Mouse (Mus musculus): ENCODE measurements around the gene Lypd8. TPM values are rescaled to one million over a fixed set of nuclear protein-coding genes. Genes with fewer than 3 reads are reported as not detected.

Lypd8 gene
- polyA plus RNA-seq (2015; fragmentation: Nextera tagmentation; extraction: Ambion mirVana): not detected in 2 replicates

DNA sequence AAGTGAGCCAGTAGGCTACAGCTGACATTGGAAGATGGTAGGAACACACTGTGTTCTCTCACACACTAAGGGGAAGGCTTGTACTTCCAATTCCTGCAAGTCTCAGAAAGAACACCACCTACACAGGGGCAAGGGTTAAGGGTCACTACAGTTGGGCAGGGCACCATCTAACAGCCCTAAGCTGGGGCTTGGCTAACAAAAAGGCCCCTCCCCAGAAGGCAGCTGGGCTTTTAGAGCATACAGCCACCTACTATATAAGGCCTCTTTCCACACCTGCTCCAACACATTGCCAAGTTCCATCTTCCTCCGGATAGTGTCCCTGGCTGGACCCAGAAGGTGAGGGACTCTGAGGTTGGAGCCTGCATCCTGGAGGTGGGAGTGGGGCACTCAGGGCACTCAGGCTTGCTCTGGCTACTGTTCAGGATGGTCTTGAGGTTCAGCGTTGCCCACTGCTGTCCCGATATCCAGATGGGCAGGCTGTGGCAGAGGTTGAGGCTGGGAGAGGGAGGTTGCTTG is at the start of gene Lypd8:
Gene Lypd8 (plus strand): TSS at position 281 of the 516 bp plus-strand sequence.
- 89% methylated on average over 3 of the region's 3 CpGs for WGBS
- TF ChIP-seq CTCF (IDR thresholded peaks at IDR 0.05) (no peak), EP300 (IDR thresholded peaks at IDR 0.05) (no peak)
- no peaks in the 10 kb centered on the region for H3K27me3 ChIP-seq (replicated peaks; ENCODE audit: insufficient read depth, low read length)

DNA sequence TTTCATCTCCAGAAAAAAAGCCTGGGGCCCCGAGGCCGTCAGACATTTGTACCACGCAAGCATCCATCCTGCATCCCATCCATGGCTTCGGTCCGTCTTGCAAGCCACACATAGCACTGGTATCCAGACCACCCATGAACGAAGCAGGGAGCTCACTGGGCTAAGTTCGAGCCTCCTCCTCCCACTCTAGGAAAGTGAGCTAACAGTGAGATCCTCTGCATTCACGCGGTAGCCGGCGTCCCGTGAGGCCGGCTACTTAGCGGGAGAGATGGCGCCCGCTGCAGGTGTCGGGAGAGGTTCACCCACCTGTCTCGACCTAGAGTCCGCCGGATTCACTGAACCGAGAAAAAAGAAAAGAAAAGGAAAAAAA is 49.0 kb upstream of the Lypd8 start:
- DNase-seq (ENCODE audit: low spot score): no peak
- H3K4me3 ChIP-seq (ENCODE audit: low read depth, low read length): peak overlapping the region; percentile 79
- H3K27ac ChIP-seq (ENCODE audit: low read length): peak overlapping the region; percentile 85
- under 1% methylated on average over 21 of the region's 21 CpGs for WGBS
- no peaks in the 10 kb centered on the region for H3K27me3 ChIP-seq (replicated peaks; ENCODE audit: insufficient read depth, low read length)
- H3K4me1 ChIP-seq (ENCODE audit: insufficient read depth, low read depth, low read length): peaks cover 6% of the 10 kb centered on the region; the same call in 1 of the 2 replicates
- peak overlapping the region; percentile 66 for H3K4me2 ChIP-seq (replicated peaks; ENCODE audit: low read depth, low read length)
- H3K9ac ChIP-seq (replicated peaks; ENCODE audit: low read depth): peak overlapping the region; percentile 83
- TF ChIP-seq CTCF (IDR thresholded peaks at IDR 0.05): peak; percentile 26
- no peak for TF ChIP-seq EP300 (IDR thresholded peaks at IDR 0.05)
- H3K36me3 ChIP-seq (ENCODE audit: insufficient read depth, low read length): 0 out of 2 replicates have a peak, but pooled peaks cover 4% of the 10 kb centered on the region
- ATAC-seq: peak; percentile 10
- no peaks in the 10 kb centered on the region for H3K9me3 ChIP-seq (ENCODE audit: low read length)

More for the DNA sequence above, at the start of gene Lypd8:
- Histone ChIP-seq H3K4me2 (replicated peaks; ENCODE audit: low read depth, low read length) (no peak within 1 kb of the TSS), H3K27ac (ENCODE audit: low read length) (no peak within 1 kb of the TSS), H3K36me3 (ENCODE audit: insufficient read depth, low read length) (no peaks in the 10 kb centered on the region), H3K9ac (replicated peaks; ENCODE audit: low read depth) (no peak within 1 kb of the TSS), H3K9me3 (ENCODE audit: low read length) (no peaks in the 10 kb centered on the region), H3K4me3 (ENCODE audit: low read depth, low read length) (no peak within 1 kb of the TSS), H3K4me1 (ENCODE audit: insufficient read depth, low read depth, low read length) (no peaks in the 10 kb centered on the region)
- DNase-seq (ENCODE audit: low spot score) (no peak), ATAC-seq (no peak)

DNA sequence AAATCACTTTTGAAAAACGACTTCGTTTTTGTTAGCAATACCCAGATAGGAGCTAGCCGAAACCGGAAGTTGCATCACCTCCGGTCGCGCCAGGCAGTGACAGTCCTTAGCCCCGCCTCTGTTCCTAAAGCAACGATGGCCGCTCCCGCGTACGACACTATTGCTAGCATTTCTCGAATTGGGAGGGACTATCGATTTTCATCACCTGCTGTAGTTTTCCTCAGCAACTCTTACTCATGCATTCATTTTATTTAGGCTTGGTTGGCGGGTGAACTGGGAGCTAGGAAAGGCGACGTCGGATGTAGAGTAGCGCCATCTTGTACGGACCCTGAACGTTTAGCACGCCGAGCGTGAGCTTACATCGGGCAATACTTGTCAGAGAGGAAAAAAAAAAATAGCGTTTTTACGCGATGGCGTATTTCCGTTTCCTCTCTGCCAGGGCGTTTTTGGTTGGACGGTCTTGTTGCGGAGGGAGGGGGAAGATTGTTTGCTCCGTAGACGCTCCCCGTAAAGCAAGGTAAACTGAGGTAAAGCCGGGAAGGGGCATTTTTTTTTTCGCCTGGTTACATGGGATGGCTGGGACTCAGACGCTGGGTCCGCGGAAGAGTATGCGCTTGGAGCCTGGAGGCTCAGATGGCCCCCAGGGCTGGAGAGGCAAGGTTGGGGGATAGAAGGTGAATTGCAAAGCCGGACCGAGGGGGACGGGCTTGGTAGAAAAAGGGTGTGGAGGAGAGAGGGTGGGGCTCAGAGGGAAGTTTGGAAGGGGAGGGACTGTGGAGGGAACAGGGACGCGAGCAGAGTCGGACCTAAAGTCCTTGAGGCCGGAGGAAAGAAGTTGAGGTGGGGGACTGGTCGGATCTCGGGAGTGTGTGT is 48.3 kb upstream of the Lypd8 start, which contains the start of the genes Zfp672 and Sh3bp5l:
Gene Zfp672 (minus strand): TSS at position 64 of the 873 bp plus-strand sequence.
Gene Sh3bp5l (plus strand): TSS at position 449 of the 873 bp plus-strand sequence.
- Histone ChIP-seq H3K27ac (ENCODE audit: low read length) (peak within 1 kb of the TSS; percentile 85), H3K9ac (replicated peaks; ENCODE audit: low read depth) (peak within 1 kb of the TSS; percentile 83), H3K4me1 (ENCODE audit: insufficient read depth, low read depth, low read length) (peaks cover 6% of the 10 kb centered on the region; the same call in 1 of the 2 replicates), H3K4me3 (ENCODE audit: low read depth, low read length) (peak within 1 kb of the TSS; percentile 79), H3K9me3 (ENCODE audit: low read length) (no peaks in the 10 kb centered on the region), H3K36me3 (ENCODE audit: insufficient read depth, low read length) (0 out of 2 replicates have a peak, but pooled peaks cover 4% of the 10 kb centered on the region), H3K4me2 (replicated peaks; ENCODE audit: low read depth, low read length) (peak within 1 kb of the TSS; percentile 66), H3K27me3 (replicated peaks; ENCODE audit: insufficient read depth, low read length) (no peaks in the 10 kb centered on the region)
- ATAC-seq (peak; percentile 93), DNase-seq (ENCODE audit: low spot score) (peak; percentile 99)
- TF ChIP-seq EP300 (IDR thresholded peaks at IDR 0.05): no peak; the same call in none of the 2 replicates
- under 1% methylated on average over 52 of the region's 52 CpGs for WGBS

DNA sequence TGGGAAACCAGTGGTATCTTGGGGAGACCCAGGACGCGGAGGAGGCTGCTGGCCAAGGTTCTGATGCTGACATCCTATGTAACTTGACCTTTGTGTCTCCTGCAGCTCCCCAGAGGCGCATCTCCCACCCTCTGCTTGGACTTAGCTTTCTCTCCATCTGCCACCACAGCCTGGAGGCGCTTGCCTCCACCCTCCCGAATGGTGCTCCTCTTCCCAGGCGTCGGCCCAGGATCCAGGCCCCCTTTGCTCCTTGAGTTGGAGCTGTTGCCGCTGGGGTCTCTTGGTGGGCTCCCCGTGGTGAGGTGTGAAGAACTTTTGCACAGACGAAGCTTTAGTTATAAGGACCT is 47.7 kb upstream of the Lypd8 start:
- peak overlapping the region; percentile 79 for H3K4me3 ChIP-seq (ENCODE audit: low read depth, low read length)
- DNase-seq (ENCODE audit: low spot score): no peak
- TF ChIP-seq CTCF (IDR thresholded peaks at IDR 0.05): no peak
- TF ChIP-seq EP300 (IDR thresholded peaks at IDR 0.05): no peak
- 15% methylated on average over 10 of the region's 10 CpGs for WGBS
- H3K4me1 ChIP-seq (ENCODE audit: insufficient read depth, low read depth, low read length): peaks cover 6% of the 10 kb centered on the region; the same call in 1 of the 2 replicates
- no peaks in the 10 kb centered on the region for H3K27me3 ChIP-seq (replicated peaks; ENCODE audit: insufficient read depth, low read length)
- no peak for ATAC-seq
- H3K27ac ChIP-seq (ENCODE audit: low read length): peak overlapping the region; percentile 78
- H3K36me3 ChIP-seq (ENCODE audit: insufficient read depth, low read length): 0 out of 2 replicates have a peak, but pooled peaks cover 4% of the 10 kb centered on the region
- H3K9me3 ChIP-seq (ENCODE audit: low read length): no peaks in the 10 kb centered on the region
- peak overlapping the region; percentile 66 for H3K4me2 ChIP-seq (replicated peaks; ENCODE audit: low read depth, low read length)
- H3K9ac ChIP-seq (replicated peaks; ENCODE audit: low read depth): peak overlapping the region; percentile 78

DNA sequence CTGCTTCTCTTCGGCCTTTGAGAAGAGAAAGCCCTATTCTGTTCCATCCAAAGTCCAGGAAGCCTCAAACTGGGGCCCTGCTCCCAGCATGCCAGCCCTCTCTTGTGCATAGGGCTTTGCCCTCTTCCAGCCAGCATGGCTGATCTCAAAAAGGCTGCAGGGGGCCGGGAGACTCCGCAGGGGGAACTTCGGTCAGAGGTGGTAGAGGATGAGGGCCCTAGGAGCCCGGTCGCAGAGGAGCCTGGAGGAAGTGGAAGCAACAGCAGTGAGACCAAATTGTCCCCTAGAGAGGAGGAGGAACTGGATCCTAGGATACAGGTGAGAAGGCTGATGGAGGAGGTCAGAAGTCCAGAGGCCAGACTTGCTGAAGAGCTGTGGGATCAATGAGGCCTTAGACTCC is 47.3 kb upstream of the Lypd8 start:
- no peak for DNase-seq (ENCODE audit: low spot score)
- H3K27ac ChIP-seq (ENCODE audit: low read length): no peak overlapping the region
- H3K4me3 ChIP-seq (ENCODE audit: low read depth, low read length): peak overlapping the region; percentile 79; the same call in 1 of the 2 replicates
- H3K27me3 ChIP-seq (replicated peaks; ENCODE audit: insufficient read depth, low read length): no peaks in the 10 kb centered on the region
- H3K4me2 ChIP-seq (replicated peaks; ENCODE audit: low read depth, low read length): peak overlapping the region; percentile 66
- H3K9ac ChIP-seq (replicated peaks; ENCODE audit: low read depth): peak overlapping the region; percentile 78
- no peak for TF ChIP-seq CTCF (IDR thresholded peaks at IDR 0.05)
- TF ChIP-seq EP300 (IDR thresholded peaks at IDR 0.05): no peak
- WGBS: 80% methylated on average over 6 of the region's 6 CpGs
- H3K9me3 ChIP-seq (ENCODE audit: low read length): no peaks in the 10 kb centered on the region
- H3K4me1 ChIP-seq (ENCODE audit: insufficient read depth, low read depth, low read length): peaks cover 6% of the 10 kb centered on the region; the same call in 1 of the 2 replicates
- ATAC-seq: no peak
- 0 out of 2 replicates have a peak, but pooled peaks cover 4% of the 10 kb centered on the region for H3K36me3 ChIP-seq (ENCODE audit: insufficient read depth, low read length)

DNA sequence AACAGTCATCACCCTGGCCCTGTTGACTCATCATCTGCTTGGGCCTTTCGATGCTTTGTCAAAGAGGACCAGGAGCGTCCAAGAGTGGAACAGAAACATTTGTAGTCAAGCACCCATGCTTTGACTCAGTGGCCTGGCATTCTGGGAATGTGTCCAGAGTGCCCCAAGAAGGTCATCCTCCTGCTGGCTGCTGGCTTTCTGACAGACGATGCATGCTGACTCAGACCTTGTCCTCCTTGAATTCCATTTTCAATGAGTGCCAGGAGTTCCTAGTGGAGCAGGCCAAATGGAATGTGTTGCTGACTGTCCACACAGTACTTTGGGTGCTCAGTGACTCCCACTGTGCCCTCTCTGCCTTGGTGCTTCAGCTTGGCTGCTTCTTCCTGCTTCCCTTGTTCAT is 44.1 kb upstream of the Lypd8 start:
- WGBS: 44% methylated on average over 3 of the region's 3 CpGs
- DNase-seq (ENCODE audit: low spot score) (peak; percentile 82), ATAC-seq (peak; percentile 56)
- Histone ChIP-seq H3K27ac (ENCODE audit: low read length) (no peak overlapping the region), H3K27me3 (replicated peaks; ENCODE audit: insufficient read depth, low read length) (no peaks in the 10 kb centered on the region), H3K4me3 (ENCODE audit: low read depth, low read length) (no peak overlapping the region), H3K4me1 (ENCODE audit: insufficient read depth, low read depth, low read length) (peaks cover 6% of the 10 kb centered on the region; the same call in 1 of the 2 replicates), H3K9ac (replicated peaks; ENCODE audit: low read depth) (no peak overlapping the region), H3K36me3 (ENCODE audit: insufficient read depth, low read length) (peaks cover 11% of the 10 kb centered on the region; the same call in 1 of the 2 replicates), H3K9me3 (ENCODE audit: low read length) (no peaks in the 10 kb centered on the region), H3K4me2 (replicated peaks; ENCODE audit: low read depth, low read length) (no peak overlapping the region)
- TF ChIP-seq CTCF (IDR thresholded peaks at IDR 0.05): no peak; the same call in 1 of the 2 replicates
- TF ChIP-seq EP300 (IDR thresholded peaks at IDR 0.05): peak; percentile 94

Measured in lung, postnatal 0 days (tissue).